Mouse (Mus musculus) gastrocnemius, postnatal 36 days (tissue): ENCODE results near the gene Gapvd1. TPM values are rescaled to one million over a fixed set of nuclear protein-coding genes. Genes with fewer than 3 reads are reported as not detected.

Experiments used
- DNase-seq, 2 experiments: peaks; one replicate each; pipeline ENCODE4 v3.0.0; 2022
- intact Hi-C: fragments of 180-260 bp; cut with DNase I; formaldehyde crosslinking; loops from one replicate; pipeline ENCODE4 v1.15.1; 2025
- total RNA-seq, 2 experiments: library from RNA; stranded (reverse); gene quantifications; 2 replicates each; pipeline ENCODE4 v1.2.3; 2021

Gapvd1 gene
- total RNA-seq, 2 experiments from 2014 or later, result 28.7 to 34.7 TPM

DNA sequence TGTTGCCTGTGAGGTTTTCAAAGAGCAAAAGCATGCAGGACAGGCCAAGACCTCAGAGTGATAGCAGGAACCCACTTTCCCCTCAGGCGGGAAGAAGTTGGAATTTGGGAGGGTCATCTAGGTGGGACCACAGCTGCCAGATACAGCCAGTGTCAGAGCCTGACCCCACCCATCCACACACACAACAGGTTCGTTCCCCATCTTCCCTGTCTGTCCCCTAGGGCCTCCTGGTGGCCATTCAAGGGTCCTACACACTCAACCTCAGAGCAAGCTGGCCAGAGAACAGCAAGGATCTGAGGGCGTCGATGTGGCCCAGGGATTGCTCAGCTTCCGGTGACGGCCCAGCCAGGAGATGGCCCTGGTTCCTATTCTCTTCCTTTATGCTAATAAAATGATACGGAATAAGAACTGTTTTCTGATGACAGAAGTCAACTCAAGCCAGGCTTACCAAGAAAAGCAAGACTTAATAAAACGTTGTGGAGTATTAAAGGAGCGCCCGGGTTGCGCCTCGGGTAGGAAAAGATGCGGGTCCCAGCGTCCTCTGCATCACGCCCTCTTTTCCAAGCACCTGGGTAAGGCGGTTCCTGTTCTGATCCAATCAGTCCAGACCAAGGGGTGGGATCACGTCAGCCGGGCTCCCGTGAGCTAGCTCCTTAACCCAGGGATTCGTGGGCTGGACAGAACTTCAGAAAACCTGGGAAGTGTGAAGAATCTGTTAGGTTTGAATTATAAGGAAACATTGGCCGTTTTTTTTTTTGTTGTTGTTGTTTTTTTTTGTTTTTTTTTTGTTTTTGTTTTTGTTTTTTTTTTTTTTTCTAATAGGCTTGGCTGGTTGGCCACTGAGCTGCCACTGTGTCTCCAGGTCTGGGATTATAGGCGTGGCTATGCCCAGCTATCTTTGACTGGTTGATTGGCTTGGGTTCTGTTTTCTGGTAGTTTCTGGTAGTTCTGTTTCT, 110.2 kb downstream of the Gapvd1 start:
- intact Hi-C loops, result no loop called here

GRCm38 (mm10) chr2:34642351-34642750, 112.7 kb downstream of the Gapvd1 start:
- intact Hi-C loops, result no loop called here

More for the DNA sequence above, 110.2 kb downstream of the Gapvd1 start:
- DNase-seq, result no peak

GRCm38 (mm10) chr2:34639725-34640124, 115.3 kb downstream of the Gapvd1 start:
- intact Hi-C loops, result loop anchor here (2.0 to 5.0 kb wide), 3 partner anchors 262 to 667 kb away; no protein-coding TSS in a partner anchor
- no peak for DNase-seq

More at GRCm38 (mm10) chr2:34642351-34642750, 112.7 kb downstream of the Gapvd1 start:
- DNase-seq, result no peak

DNA sequence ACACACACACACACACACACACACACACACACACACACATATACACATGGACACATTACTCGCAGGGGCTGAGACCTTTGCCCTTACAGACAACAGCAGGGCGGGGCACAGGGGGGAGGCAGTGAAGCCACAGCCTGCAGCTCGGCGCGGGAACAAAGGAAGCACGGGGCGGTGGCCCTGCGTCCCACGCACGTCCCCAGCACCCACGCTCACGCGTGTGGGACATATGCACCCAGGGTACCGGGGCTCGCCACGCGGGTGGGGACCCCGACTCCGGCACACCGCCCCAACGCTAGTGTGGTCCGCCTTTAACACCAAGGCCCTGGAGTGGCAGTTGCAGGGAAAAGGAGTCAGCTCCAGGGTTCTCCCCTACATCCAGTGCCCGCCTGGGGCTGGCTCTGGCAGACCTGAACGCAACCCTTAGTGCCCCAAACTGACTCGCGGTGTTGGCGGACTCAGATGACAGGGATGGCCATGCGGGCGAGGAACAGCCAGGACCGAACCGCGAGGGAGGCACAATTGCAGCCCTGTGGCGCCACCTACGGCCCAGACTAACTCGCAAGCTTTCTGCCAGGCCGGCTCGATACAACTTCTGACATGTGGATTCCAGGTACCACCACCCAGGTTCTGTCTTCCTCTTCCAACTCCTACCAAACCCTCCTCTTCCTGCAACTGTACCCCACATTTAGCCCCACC, 115.9 kb downstream of the Gapvd1 start:
- intact Hi-C loops, result loop anchor here (5.0 kb wide), 2 partner anchors 262 to 612 kb away; no protein-coding TSS in a partner anchor
- peak; percentile 72 to 77 for DNase-seq

DNA sequence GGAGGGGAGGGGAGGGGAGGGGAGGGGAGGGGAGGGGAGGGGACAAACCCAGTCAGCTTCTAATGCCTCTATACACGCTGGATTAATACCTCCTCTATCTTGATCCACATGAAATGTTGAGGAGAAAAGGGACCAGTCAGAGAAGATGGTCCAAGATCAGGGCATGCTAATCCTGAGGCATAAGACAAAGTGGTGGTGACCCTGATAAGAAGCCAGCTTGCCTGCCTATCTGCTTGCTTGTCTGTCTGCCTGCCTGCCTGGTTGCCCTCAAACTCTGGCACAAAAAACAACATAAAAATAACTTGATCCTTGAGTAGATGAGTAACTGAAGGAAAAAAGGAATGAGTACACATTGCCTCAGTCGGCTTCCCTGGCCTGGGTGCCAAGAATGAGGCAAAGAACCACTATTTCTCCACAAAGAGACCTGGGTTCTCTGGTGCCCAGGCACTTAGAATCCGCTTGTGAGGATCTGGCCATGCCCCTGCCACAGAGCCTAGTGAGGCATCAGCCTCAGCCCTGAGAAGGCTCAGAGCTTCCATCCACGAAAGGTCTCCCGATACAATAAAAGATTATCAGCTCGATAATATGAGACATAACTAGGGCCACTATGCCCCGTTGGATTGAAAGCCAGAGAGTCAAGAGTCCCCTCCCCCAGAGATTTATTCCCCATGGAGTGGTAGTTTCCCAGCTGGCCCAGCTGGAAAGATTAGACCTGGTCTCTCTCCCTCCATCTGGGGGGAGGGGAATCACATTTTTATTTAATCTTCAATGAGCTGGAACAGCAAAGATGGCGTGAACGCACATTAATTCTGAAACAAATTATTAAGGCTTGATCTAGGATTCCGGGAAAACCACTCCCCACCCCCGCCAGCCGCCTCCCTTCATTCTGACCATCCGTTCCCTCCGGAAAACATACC, 119.5 kb downstream of the Gapvd1 start:
- intact Hi-C loops, result loop anchor here (5.0 kb wide), 2 partner anchors 258 to 608 kb away; no protein-coding TSS in a partner anchor
- DNase-seq, result no peak

DNA sequence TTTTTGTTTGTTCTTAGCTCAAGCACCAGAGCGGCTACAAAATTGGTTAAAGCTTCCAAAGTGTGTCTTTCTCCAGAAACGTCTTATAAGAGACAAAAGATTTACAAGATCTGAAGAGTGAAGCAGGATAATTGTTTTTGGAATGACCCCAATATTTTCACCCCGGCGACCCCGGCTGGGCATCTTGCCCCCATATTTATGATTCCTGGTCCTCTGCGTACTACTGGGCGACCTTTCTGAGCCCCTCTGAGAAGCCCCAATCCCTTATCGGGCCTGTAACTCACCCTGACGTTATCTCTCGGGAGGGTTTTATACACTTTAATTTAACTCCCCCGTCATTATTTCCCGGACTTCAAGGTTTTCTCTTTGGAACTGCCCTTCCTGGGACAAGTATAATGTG, 123.0 kb downstream of the Gapvd1 start:
- no peak for DNase-seq
- intact Hi-C loops, result no loop called here

DNA sequence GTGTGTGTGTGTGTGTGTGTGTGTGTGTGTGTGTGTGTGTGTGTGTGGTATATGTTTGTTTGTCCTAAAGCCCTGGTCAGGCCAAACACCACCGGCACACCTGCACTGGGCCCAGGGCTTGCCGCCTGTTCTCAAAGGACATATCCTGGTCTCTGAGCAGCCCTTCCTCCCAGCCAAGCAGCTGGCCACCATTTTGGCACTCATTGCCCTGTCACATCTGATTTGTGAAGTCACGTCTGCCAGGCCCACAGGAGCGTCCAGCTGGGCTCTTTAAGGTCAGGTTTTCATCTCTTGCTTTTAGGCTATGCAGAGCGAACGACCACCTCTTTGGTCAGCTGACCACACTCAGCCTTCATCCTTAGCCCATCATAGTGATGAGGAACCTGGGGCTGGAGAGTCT, 124.6 kb downstream of the Gapvd1 start:
- intact Hi-C loops, result no loop called here
- no peak for DNase-seq

DNA sequence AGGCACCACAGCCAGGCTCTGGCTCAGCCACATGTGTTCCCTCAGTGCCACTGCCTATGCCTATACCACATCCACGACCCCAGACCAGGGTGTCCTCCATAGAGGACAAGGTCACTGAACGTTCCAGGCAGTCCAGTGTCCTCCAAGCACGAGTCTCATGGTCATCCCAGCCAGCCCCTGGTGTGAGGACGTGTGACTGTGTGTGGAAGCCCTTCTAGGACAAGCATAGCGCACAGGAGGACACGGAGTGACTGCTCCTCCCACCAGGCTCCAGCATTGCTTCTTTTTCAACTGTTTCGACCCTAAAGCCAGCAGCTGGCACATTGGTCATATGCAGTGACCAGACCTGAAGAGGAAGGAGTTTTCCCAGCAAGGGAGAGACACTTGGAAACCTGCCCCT, 125.3 kb downstream of the Gapvd1 start:
- DNase-seq, result no peak
- intact Hi-C loops, result no loop called here

GRCm38 (mm10) chr2:34628903-34629540, 126.0 kb downstream of the Gapvd1 start:
- DNase-seq, result no peak
- intact Hi-C loops, result no loop called here

DNA sequence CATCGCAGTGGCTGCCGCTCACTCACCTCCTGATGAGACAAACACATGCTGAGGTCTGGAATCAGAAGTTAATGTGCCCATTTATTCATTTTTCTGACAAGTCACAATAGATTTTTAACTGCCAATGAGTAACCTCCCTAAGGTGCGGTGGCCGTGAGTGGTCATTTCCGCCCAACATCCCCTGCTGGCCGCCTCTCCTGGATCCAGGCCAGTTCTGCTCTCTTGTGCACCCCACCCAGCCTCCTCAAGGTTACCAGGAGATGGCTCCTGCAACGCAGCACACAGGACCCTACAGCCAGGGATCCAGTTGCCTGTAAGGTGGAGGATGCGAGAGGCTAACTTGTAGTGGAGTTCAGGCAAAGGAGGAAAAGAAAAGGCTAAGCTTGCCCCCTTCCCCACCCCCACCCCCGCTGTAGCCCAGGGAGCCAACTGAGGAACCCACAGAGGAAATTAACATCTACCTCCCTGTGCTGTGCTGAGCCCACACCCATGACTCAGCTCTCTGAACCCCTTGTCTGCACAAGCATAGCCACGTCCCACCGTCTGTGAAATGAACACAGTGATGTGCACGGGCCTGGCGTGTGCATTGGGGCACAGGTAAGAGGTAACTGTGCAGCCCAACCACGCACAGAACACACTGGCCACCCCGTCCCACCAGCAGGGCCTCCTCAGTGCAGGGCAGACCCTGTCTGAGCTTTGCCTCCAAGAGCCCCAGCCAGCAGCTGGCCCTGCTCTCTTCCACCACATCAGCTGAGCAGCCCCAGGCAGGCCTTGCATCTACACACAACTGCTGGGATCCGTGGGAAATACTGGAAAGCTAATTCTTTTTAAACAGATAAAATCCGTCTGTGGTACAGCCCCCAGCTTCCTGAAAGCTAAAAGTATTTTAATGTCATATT, 127.5 kb downstream of the Gapvd1 start:
- DNase-seq, result no peak

More for the DNA sequence above, 127.5 kb downstream of the Gapvd1 start:
- intact Hi-C loops, result no loop called here

Other genes with a start within 250 kb of the Gapvd1 start
- 100 to 1,000 TPM; 168 to 180 TPM for gene Hspa5, start 16.7 kb upstream of the Gapvd1 start, total RNA-seq
- 1 to 10 TPM; 7.5 to 8.6 TPM for gene Rabepk, start 44.7 kb upstream of the Gapvd1 start, total RNA-seq
- 10 to 100 TPM; 43.9 to 46.6 TPM for gene Fbxw2, start 71.1 kb upstream of the Gapvd1 start, total RNA-seq
- gene Gm34653, start 77.8 kb upstream of the Gapvd1 start, total RNA-seq, result not detected
- gene Cutal, start 119.2 kb upstream of the Gapvd1 start, total RNA-seq, result under 1 TPM in 1 of 2 experiments, not detected in 1; 0.39 TPM
- gene Psmd5, start 119.7 kb upstream of the Gapvd1 start, total RNA-seq, result 10 to 100 TPM in 1 of 2 experiments, 1 to 10 TPM in 1; 8.8 to 13.3 TPM
- under 1 TPM; 0.38 to 0.64 TPM for gene Phf19, start 158.8 kb upstream of the Gapvd1 start, total RNA-seq
- 1 to 10 TPM in 1 of 2 experiments, under 1 TPM in 1; 0.76 to 1.1 TPM for gene Traf1, start 206.5 kb upstream of the Gapvd1 start, total RNA-seq